In the genomic region with DNA sequence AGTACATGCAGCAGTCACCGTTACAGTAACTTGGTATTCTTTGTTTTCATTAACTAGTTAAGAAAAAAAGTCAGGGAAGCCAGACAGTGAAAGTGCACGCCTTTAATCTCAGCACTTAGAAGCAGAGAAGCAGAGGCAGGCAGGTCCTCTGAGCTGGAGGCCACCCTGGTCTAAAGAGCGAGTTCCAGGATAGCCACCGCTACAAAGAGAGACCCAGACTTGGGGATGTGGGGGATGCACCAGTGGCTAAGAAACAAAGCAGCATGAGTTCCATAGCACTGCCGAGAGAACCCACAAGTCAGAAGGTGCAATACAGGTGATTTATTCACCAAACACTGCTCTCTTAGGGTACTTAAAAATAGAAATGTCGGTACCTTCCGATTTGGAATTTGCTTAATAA, we compare ENCODE assay signal across 28 mouse cellular contexts.
"Had no signal": no experiment of that assay in that cellular context is flagged by ENCODE, and none has a peak within 500 bp of the region (broad histone marks: within the 10 kb centered on the region; RNA-seq: fewer than 3 reads in every experiment).

No protein-coding gene starts in this region.

- H3K4me1 ChIP-seq: embryonic facial prominence, embryonic 10.5 days; embryonic facial prominence, embryonic 12.5 days; embryonic facial prominence, embryonic 13.5 days; embryonic facial prominence, embryonic 15.5 days; forebrain, embryonic 10.5 days; forebrain, embryonic 12.5 days; forebrain, embryonic 13.5 days; forebrain, embryonic 15.5 days had no signal

- H3K27me3 ChIP-seq: embryonic facial prominence, embryonic 12.5 days; embryonic facial prominence, embryonic 13.5 days; embryonic facial prominence, embryonic 15.5 days; forebrain, embryonic 12.5 days; forebrain, embryonic 13.5 days; forebrain, embryonic 15.5 days had no signal

- ATAC-seq: forebrain, embryonic 13.5 days; forebrain, embryonic 14.5 days; forebrain, embryonic 15.5 days; forebrain, embryonic 16.5 days; forebrain, postnatal 0 days had no signal

- H3K9me3 ChIP-seq: embryonic facial prominence, embryonic 10.5 days; embryonic facial prominence, embryonic 12.5 days; embryonic facial prominence, embryonic 13.5 days; embryonic facial prominence, embryonic 15.5 days; forebrain, embryonic 10.5 days; forebrain, embryonic 12.5 days; forebrain, embryonic 13.5 days; forebrain, embryonic 15.5 days had no signal

- H3K4me3 ChIP-seq: embryonic facial prominence, embryonic 10.5 days; embryonic facial prominence, embryonic 12.5 days; embryonic facial prominence, embryonic 13.5 days; embryonic facial prominence, embryonic 15.5 days; erythroblast, embryonic 14.5 days; forebrain, embryonic 10.5 days; forebrain, embryonic 12.5 days; forebrain, embryonic 13.5 days; forebrain, embryonic 15.5 days; gastrocnemius, adult 2 months; heart, adult 2 months had no signal

- H3K27ac ChIP-seq: embryonic facial prominence, embryonic 10.5 days; embryonic facial prominence, embryonic 12.5 days; embryonic facial prominence, embryonic 13.5 days; embryonic facial prominence, embryonic 15.5 days; forebrain, embryonic 10.5 days; forebrain, embryonic 12.5 days; forebrain, embryonic 13.5 days; forebrain, embryonic 15.5 days; gastrocnemius, adult 2 months; heart, adult 2 months had no signal

- H3K9ac ChIP-seq: embryonic facial prominence, embryonic 12.5 days; embryonic facial prominence, embryonic 13.5 days; embryonic facial prominence, embryonic 15.5 days; forebrain, embryonic 12.5 days; forebrain, embryonic 13.5 days; forebrain, embryonic 15.5 days; forebrain, postnatal 0 days had no signal

- H3K4me2 ChIP-seq: embryonic facial prominence, embryonic 12.5 days; embryonic facial prominence, embryonic 13.5 days; embryonic facial prominence, embryonic 15.5 days; forebrain, embryonic 12.5 days; forebrain, embryonic 13.5 days; forebrain, embryonic 15.5 days had no signal

- DNase-seq: cerebellum, adult 18-20 months; cerebellum, adult 2 months; cerebellum, adult 8-10 months; cerebellum, adult 9-10 months; cerebellum, adult 9-11 months; cerebellum, postnatal 10 days; cerebellum, postnatal 14 days; cerebellum, postnatal 25 days; cerebellum, postnatal 36 days; embryo, embryonic 11 days; forebrain, postnatal 0 days; gastrocnemius, adult 2 months; gastrocnemius, postnatal 10 days; gastrocnemius, postnatal 14 days; gastrocnemius, postnatal 36 days; heart, adult 18-20 months; heart, adult 2 months had no signal
